Mouse (Mus musculus) left cerebral cortex, adult 8-10 months (tissue): ENCODE results near the gene BC061212. TPM values are rescaled to one million over a fixed set of nuclear protein-coding genes. Genes with fewer than 3 reads are reported as not detected.
"Not testable (repeated sequence)": the region's sequence is repeated elsewhere in the genome, so short reads cannot be mapped to it uniquely, and the experiment has no call there.

Experiments
- DNase-seq, 2 experiments: peaks; one replicate each; pipeline ENCODE4 v3.0.0; 2022; ENCODE audit warnings: low spot score in 2 of 2
- total RNA-seq, 4 experiments: library from RNA; stranded (reverse); gene quantifications; 2 replicates each; pipeline ENCODE4 v1.2.4; 2022

Gene BC061212
- total RNA-seq = not detected

DNA sequence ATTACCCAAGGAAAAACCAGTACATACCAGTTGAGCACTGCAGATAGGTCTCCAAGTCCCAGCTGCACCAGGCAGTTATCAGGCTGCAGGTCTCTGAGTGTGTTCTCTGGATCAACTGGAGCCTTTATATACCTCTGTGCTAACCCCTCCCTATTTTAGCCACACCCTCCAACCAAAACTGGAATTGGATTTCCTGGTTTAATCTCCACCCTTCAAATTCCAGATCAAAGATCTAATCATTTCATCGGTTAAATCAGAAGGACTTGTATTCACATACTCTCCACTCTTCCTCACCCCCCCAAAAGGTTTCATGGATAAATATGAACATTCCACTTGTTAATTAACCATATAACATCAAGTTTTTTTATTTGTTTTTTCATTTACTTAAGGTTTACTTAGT, at the start of gene BC061212:
TSS of gene BC061212 (minus strand) at position 101 of the 400 bp plus-strand sequence.
- not testable (repeated sequence) for DNase-seq

DNA sequence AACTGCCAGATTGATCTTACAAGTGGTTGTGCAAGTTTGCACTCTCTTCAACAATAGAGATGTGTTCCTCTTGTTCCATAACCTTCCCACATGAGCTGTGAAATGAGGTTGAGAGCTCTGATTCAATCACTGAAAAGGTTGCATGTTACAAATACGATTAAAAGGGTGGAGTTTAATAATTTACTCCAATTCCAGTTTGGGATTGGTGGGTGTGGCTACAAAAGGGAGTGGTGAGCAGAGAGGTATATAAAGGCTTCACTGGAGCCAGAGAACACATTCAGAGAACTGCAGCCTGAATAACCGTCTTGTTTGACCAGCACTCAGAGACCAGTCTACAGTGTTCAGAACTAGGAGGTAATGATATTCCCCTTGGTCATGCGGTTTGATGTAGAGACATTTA, 5.7 kb upstream of the BC061212 start, which contains the start of gene Gm6351:
TSS of gene Gm6351 (plus strand) at position 301 of the 400 bp plus-strand sequence.
- not testable (repeated sequence) for DNase-seq

Other genes with a start within 250 kb of the BC061212 start
- gene Gm7792, start 226.8 kb downstream of the BC061212 start, total RNA-seq = not detected
- not detected for gene Gm16429, start 141.5 kb downstream of the BC061212 start, total RNA-seq
- gene Gm6351, start 5.8 kb upstream of the BC061212 start, total RNA-seq = not detected
- not detected for gene Gm3106, start 147.5 kb upstream of the BC061212 start, total RNA-seq
- gene A430089I19Rik, start 236.3 kb upstream of the BC061212 start, total RNA-seq = not detected
- not detected for gene Gm6502, start 243.9 kb upstream of the BC061212 start, total RNA-seq